Mouse (Mus musculus): ENCODE data around the gene Emc1.
"Not testable (repeated sequence)": the region's sequence is repeated elsewhere in the genome, so short reads cannot be mapped to it uniquely, and the experiment has no call there.

Gene Emc1

GRCm38 (mm10) chr4:139357211-139357610 lies 4.8 kb downstream of the Emc1 start:
- DNase-seq (ENCODE audit: low read depth): no peak

DNA sequence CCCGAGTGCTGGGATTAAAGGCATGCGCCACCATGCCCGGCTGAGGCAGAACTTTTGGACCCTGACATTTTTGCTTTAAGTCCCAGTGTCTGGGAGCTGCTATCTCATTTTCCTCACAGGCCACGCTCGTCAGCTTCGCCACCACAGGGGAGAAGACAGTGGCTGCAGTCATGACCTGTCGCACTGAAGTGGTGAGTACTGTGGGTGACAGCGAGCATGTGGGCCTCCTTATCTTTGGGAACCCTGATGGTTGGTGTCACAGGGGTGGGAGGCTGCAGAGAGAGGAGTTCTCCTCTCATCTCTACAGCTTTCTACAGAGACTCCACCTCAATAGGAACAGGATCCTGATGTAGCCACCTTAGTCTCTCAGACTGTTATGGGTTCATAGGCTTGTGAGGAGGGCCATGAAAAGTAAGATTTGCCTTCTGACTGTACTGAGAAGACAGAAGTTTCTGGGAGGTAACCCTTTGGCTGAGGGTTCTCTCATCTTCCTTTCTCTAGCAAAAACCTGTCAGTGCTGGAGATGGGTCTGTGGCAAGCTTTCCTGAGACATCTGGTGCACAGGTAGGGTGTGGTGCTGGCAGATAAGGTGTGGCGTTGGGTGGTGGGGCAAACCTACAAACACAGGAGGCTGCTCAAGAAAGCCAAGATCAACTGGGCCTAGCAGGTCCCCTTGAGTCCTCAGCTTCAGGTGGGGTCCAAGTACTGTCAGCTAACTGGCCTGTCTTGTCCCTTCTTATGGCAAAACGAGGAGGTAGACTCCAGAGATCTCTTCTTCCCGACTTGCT lies 8.6 kb downstream of the Emc1 start:
- DNase-seq (ENCODE audit: low read depth): no peak

GRCm38 (mm10) chr4:139367336-139367735 lies 14.9 kb downstream of the Emc1 start:
- DNase-seq (ENCODE audit: low read depth): no peak

GRCm38 (mm10) chr4:139368038-139368437 lies 15.7 kb downstream of the Emc1 start:
- DNase-seq (ENCODE audit: low read depth): no peak

GRCm38 (mm10) chr4:139373130-139373529 lies 20.7 kb downstream of the Emc1 start:
- DNase-seq (ENCODE audit: low read depth): no peak

GRCm38 (mm10) chr4:139373531-139373930 lies 21.1 kb downstream of the Emc1 start:
- DNase-seq (ENCODE audit: low read depth): no peak

- peak; percentile 24 for DNase-seq (ENCODE audit: low read depth)
Observed at GRCm38 (mm10) chr4:139379719-139380118, 27.3 kb downstream of the Emc1 start.

DNA sequence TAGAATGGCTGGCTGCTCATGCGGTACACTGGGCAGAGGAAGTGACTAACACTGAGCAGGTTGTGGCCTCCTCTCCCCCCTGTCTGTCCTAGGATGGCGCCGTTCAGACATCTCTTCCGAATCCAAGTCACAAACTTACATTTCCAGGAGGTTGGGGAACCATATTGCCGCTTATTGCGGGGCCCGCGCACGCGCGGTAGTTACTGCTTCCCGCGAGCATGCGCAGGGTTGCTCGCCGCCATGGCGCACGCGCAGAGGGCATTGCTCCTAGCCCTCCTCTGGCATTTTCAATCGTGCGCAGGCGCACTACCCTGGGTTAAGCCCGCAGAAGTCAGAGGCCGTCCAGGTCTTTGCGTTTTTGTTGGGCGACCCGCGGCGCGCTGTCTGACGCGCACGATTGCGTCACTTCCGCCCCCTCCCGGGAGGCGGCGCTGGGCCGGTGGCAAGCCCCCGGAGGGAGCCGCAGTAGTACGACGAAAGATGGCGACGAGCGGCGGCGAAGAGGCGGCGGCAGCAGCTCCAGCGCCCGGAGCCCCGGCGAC lies 27.9 kb downstream of the Emc1 start:
- peak; percentile 99 for DNase-seq (ENCODE audit: low read depth)

DNA sequence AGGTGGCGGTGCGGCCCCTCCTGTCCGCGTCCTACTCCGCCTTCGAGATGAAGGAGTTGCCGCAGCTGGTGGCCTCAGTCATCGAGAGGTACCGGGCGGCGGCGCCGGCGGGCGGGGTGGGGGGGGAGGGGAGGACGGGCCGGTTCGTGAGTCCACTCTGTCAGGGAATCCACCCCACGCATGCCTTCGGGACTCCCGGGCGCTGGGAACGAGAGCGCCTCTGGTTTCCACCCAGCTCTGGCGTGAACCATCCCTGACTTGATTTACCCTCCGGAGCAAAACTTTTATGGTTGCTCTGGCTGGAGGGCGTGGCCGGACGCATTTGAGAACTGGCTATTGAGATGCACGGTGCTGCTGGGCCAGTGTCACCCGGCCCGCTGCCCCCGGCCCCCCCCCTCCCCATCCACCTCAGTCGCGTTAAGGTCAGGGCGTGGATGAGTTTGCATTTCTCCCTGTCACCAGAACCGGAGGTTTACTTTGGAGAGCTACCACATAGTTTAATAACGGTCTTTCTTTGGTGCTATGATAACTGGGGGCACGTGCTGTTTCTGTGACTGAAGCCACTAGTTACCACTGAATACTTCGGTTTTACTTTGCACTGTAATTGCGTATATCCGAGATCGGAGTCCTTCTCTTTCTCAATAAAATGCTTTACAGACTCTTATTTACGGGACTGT lies 28.5 kb downstream of the Emc1 start:
- DNase-seq (ENCODE audit: low read depth): peak; percentile 81

DNA sequence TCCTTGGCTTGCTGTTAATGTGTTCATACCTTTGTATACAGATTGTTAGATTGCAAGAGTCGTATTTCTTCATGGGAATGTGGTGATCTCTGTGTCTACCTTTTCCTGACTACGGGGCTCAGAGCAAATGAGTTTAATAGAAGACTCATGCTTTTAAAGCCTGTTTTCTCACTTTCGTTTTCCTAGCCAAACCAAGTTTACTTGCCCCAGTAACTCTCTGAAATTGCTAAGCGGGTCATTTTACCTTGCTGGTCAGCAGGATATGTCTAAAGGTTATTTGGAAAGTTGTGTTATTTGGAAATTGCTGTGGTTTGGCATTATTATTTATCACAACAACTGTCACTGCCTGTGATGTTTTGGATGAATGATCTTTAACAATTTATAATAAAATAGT lies 29.1 kb downstream of the Emc1 start:
- peak; percentile 44 for DNase-seq (ENCODE audit: low read depth)

DNA sequence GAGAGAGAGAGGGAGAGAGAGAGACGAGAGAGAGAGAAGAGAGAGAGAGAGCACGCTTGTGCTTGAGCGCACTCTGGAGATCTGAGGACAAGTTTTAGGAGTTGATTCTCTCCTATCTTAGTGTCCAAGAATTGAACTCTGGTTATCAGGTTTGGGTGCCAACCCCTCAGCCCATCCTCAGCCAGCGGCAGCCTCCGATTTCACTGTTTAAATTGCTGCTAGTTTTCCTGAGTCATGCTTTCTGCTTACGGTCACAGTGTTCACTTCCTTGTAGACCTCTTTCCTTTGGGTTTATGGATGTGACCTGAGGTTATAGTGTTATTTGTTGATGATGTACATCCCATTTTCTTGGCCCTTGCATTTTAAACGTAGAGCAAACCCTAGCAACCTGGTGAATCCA lies 29.8 kb downstream of the Emc1 start:
- DNase-seq (ENCODE audit: low read depth): peak; percentile 66

DNA sequence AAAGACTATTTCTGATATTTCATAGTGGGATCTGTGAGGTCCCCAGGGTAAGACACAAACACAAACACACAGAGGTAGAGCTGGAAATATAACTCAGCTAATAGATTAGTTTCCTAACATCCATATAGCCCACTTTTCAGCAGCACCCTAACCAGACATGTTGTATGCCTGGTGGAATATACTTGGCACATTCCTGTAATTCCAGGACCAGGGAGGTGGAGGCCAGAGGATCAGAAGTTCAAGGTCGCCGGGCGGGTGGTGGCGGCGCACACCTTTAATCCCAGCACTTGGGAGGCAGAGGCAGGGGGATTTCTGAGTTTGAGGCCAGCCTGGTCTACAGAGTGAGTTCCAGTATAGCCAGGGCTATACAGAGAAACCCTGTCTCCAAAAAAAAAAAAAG lies 33.5 kb downstream of the Emc1 start:
- not testable (repeated sequence) for DNase-seq (ENCODE audit: low read depth)

GRCm38 (mm10) chr4:139386869-139387319 lies 34.5 kb downstream of the Emc1 start:
- DNase-seq (ENCODE audit: low read depth): no peak

DNA sequence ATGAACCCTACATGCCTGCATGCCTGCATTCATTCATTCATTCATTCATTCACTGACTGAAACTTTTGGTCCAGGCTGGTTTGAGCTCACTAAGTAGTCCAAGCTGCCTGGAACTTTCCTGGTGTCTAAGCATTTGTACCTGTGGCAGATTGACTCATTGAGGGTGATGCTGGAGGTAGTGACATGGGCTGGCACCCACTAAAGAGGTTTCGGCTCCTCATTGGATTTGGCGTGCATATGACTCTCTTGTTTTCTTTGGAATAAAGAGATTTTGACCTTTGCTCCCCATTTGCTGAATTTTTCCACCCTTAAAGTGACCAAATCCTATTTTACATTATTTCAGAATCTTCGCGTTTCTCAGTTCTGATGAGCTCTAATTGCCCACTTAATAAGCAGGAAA lies 37.2 kb downstream of the Emc1 start:
- DNase-seq (ENCODE audit: low read depth): no peak

GRCm38 (mm10) chr4:139395431-139395830 lies 43.0 kb downstream of the Emc1 start:
- DNase-seq (ENCODE audit: low read depth): no peak

DNA sequence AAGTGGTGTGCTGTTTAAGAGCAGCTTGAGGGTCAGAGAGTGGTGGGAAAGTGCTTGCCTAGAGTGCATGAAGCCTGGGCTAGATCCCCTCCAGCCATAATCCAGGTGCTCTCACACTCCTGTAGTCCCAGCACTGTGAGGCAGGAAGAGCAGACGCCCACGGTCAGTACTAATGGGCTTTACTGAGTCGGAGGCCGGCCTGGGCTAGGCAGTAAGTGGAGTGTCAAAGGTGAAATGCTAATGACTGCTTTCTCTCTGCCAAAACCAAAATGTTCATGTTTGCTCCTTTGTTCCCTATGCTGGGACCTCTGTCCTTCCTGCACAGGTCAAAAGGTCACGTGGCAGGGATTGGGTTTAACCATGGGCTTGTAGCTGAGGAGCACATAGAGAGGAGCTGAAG lies 48.1 kb downstream of the Emc1 start:
- DNase-seq (ENCODE audit: low read depth): no peak

- DNase-seq (ENCODE audit: low read depth): no peak
Observed at GRCm38 (mm10) chr4:139403214-139403613, 50.8 kb downstream of the Emc1 start.

- peak; percentile 13 for DNase-seq (ENCODE audit: low read depth)
Observed at GRCm38 (mm10) chr4:139411351-139411750, 59.0 kb downstream of the Emc1 start.

- DNase-seq (ENCODE audit: low read depth): no peak
Observed at GRCm38 (mm10) chr4:139417868-139418267, 65.5 kb downstream of the Emc1 start.

- DNase-seq (ENCODE audit: low read depth): no peak
Observed at GRCm38 (mm10) chr4:139421621-139422020, 69.2 kb downstream of the Emc1 start.

- DNase-seq (ENCODE audit: low read depth): peak; percentile 93
Observed at GRCm38 (mm10) chr4:139422409-139422808, 70.0 kb downstream of the Emc1 start.

- no peak for DNase-seq (ENCODE audit: low read depth)
Observed at GRCm38 (mm10) chr4:139423270-139423669, 70.9 kb downstream of the Emc1 start.

Data from 416B (cell line).